Mouse (Mus musculus) spleen, adult 10 weeks (tissue): ENCODE measurements around the gene Necap1. TPM values are rescaled to one million over a fixed set of nuclear protein-coding genes. Genes with fewer than 3 reads are reported as not detected.

Source experiments
- polyA plus RNA-seq: library from polyadenylated mRNA; stranded (reverse); fragments of 350-450 nt; fragmentation: Illumina TruSeq; extraction: RNeasy Lipid Tissue Mini Kit (QIAGEN cat#74804); gene quantifications from one replicate; pipeline ENCODE4 v1.2.3, GENCODE M21; 2015; ENCODE audit warnings: low replicate concordance; ENCODE audit not compliant: insufficient read depth

Gene Necap1
- 35.3 TPM for polyA plus RNA-seq

GRCm38 (mm10) chr6:122873871-122874719 is at the start of gene Necap1:
Necap1 (plus strand) TSS chr6:122874474.

GRCm38 (mm10) chr6:122855955-122856354 is 18.3 kb upstream of the Necap1 start, which contains the start of gene C3ar1:
C3ar1 (minus strand) TSS chr6:122856161.

DNA sequence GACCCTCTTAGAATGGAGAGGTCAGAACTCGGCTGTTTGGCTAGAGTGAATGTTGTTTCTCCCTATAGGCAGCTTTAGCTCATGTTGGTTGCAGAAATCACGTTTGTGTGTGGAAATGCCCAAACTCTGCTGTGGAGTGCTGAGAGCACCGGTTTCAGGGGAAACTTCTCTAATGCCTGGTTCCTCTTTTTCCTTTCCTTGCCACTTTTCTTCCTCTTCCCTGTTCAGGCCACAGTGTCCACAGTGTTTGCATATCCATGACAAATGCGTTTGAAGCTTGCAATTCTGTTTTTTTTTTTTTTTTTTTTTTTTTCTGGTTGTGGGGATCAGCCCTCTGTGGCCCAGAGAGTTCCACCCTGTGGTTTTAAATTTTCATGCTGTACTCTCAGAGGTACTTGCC is 47.2 kb downstream of the Necap1 start, which contains the start of gene Clec4a1:
Clec4a1 (plus strand) TSS at position 398 of the 400 bp plus-strand sequence.

Other genes starting within 250 kb of the Necap1 start
- gene Dppa3, start 248.1 kb upstream of the Necap1 start, polyA plus RNA-seq = 0.41 TPM
- not detected for gene Nanog, start 167.0 kb upstream of the Necap1 start, polyA plus RNA-seq
- gene Slc2a3, start 72.8 kb upstream of the Necap1 start, polyA plus RNA-seq = 34.6 TPM
- 26.8 TPM for gene Foxj2, start 54.6 kb upstream of the Necap1 start, polyA plus RNA-seq
- 0.79 TPM for gene C3ar1, start 18.3 kb upstream of the Necap1 start, polyA plus RNA-seq
- gene Clec4a1, start 47.4 kb downstream of the Necap1 start, polyA plus RNA-seq = 54.7 TPM
- gene Clec4a3, start 78.0 kb downstream of the Necap1 start, polyA plus RNA-seq = 62.3 TPM
- gene Clec4a4, start 115.9 kb downstream of the Necap1 start, polyA plus RNA-seq = 24.9 TPM
- gene Clec4b1, start 175.5 kb downstream of the Necap1 start, polyA plus RNA-seq = 11.5 TPM
- gene Clec4a2, start 232.0 kb downstream of the Necap1 start, polyA plus RNA-seq = 42.8 TPM